Mouse (Mus musculus) G1E (cell line): ENCODE measurements at regions not wholly inside any gene's neighbourhood (a gene's known extent, or its start where the extent isn't known, plus 50 kb on each side); places are given as distances from the start of the nearest gene placed in this dataset.
A peak's percentile ranks its signal among the peaks of the same experiment; 100 is the strongest.

Experiments used
- ATAC-seq: 2 replicates; pipeline ENCODE4 v1.8.0; 2016; ENCODE audit warnings: mild to moderate bottlenecking; ENCODE audit not compliant: insufficient number of reproducible peaks, poor library complexity, low FRiP score, severe bottlenecking; ENCODE audit errors: extremely low read depth
- DNase-seq: peaks from one replicate; pipeline ENCODE4 v3.0.0; 2012; ENCODE audit warnings: low spot score
- H3K27me3 ChIP-seq: 2 replicates; pipeline ENCODE4 v1.6.1; 2012; ENCODE audit warnings: mild to moderate bottlenecking, low read length, inconsistent platforms; ENCODE audit not compliant: insufficient read depth
- H3K36me3 ChIP-seq: replicated peaks from 2 replicates; pipeline ENCODE3; 2012; ENCODE audit warnings: mild to moderate bottlenecking, inconsistent platforms
- H3K4me1 ChIP-seq: 2 replicates; pipeline ENCODE4 v1.6.1; 2012; ENCODE audit warnings: low read depth, low read length, inconsistent platforms, mixed read lengths; ENCODE audit not compliant: insufficient read depth
- H3K4me3 ChIP-seq: 2 replicates; pipeline ENCODE4 v1.5.1; 2012; ENCODE audit warnings: low read depth, mild to moderate bottlenecking, inconsistent platforms, low read length, moderate library complexity, mixed read lengths
- H3K9me3 ChIP-seq: replicated peaks from 2 replicates; pipeline ENCODE4 v1.6.1; 2012; ENCODE audit warnings: inconsistent platforms
- CTCF ChIP-seq: IDR thresholded peaks from 2 replicates; pipeline ENCODE4 v1.5.1; 2012; ENCODE audit warnings: low read depth, low read length, inconsistent platforms, mixed read lengths
- GATA1 ChIP-seq: IDR thresholded peaks from 2 replicates; pipeline ENCODE4 v1.6.1; 2012; ENCODE audit warnings: borderline replicate concordance, low read length, inconsistent platforms, mixed read lengths
- GATA2 ChIP-seq: IDR thresholded peaks from 2 replicates; pipeline ENCODE4 v1.6.1; 2012; ENCODE audit warnings: low read depth, low read length, inconsistent platforms, borderline replicate concordance
- POLR2AphosphoS5 ChIP-seq: IDR thresholded peaks from 2 replicates; pipeline ENCODE4 v1.6.1; 2012; ENCODE audit warnings: low read depth, low read length, inconsistent platforms; ENCODE audit not compliant: insufficient replicate concordance
- TAL1 ChIP-seq: conservative IDR thresholded peaks from 2 replicates; pipeline ENCODE4 v1.6.1; 2012; ENCODE audit warnings: low read depth, low read length, inconsistent platforms, mixed read lengths

DNA sequence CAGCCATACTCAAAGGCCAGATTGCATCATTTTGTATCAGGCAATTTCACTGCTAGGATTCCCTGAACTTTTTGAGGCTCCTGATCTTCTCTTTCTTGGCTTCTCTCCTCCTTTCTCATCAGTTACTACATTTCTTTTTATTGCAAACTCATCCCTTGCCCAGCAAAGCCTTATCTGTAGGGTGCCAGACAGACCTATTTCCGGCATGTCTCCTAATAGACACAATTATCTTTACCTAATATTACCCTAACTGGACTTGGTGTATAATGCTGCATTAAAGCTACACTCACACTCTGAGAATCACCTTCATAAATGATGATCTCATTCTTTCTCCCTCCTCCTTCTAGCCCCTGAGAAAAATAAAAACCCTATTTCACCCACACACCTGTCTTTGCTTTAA, 396.3 kb upstream of the Nrg3 start:
- DNase-seq, result no peak
- Histone ChIP-seq H3K27me3 (no peaks in the 10 kb centered on the region), H3K4me1 (no peaks in the 10 kb centered on the region), H3K9me3 (no peaks in the 10 kb centered on the region), H3K4me3 (no peak overlapping the region), H3K36me3 (no peaks in the 10 kb centered on the region)
- peak; percentile 91 for ATAC-seq
- no peak for TF ChIP-seq CTCF
- TF ChIP-seq GATA2, result no peak
- TF ChIP-seq GATA1, result no peak
- no peak for TF ChIP-seq POLR2AphosphoS5
- no peak for TF ChIP-seq TAL1

- no peak for DNase-seq
- H3K9me3 ChIP-seq, result no peaks in the 10 kb centered on the region
- H3K36me3 ChIP-seq, result no peaks in the 10 kb centered on the region
- H3K4me3 ChIP-seq, result no peak overlapping the region
- ATAC-seq, result no peak
- no peak for TF ChIP-seq CTCF
- TF ChIP-seq GATA1, result no peak
- TF ChIP-seq POLR2AphosphoS5, result no peak
- no peak for TF ChIP-seq GATA2
- no peak for TF ChIP-seq TAL1
- H3K27me3 ChIP-seq, result no peaks in the 10 kb centered on the region
- H3K4me1 ChIP-seq, result no peaks in the 10 kb centered on the region
These were observed 394.3 kb upstream of the Nrg3 start for GRCm38 (mm10) chr14:39867163-39867562.

- no peaks in the 10 kb centered on the region for H3K36me3 ChIP-seq
- no peaks in the 10 kb centered on the region for H3K9me3 ChIP-seq
- TF ChIP-seq GATA2 (no peak), POLR2AphosphoS5 (no peak), TAL1 (no peak), GATA1 (no peak), CTCF (no peak)
- no peak for ATAC-seq
- no peaks in the 10 kb centered on the region for H3K27me3 ChIP-seq
- H3K4me1 ChIP-seq, result no peaks in the 10 kb centered on the region
- H3K4me3 ChIP-seq, result no peak overlapping the region
- DNase-seq, result no peak
These were observed 387.3 kb upstream of the Nrg3 start for GRCm38 (mm10) chr14:39860141-39860540.

DNA sequence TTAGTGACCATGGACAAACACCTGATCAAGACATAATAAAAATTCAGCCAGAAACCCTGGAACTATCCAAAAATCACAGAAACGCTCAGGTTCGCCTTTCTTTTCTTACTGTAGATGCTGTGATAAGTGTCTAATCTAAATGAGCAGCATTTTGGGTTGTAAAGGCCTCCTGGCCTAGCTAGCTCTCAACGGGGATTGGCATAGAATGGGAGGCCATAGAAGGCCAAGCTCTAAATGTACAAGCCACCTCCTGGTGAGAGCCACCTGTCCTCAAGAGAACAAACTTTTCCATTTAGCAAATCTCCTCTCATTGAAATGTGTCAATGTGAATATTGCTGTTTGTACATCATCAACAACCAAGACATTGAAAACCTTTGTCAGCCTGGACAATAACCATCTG, 386.4 kb upstream of the Nrg3 start:
- no peak for DNase-seq
- H3K27me3 ChIP-seq, result no peaks in the 10 kb centered on the region
- H3K4me3 ChIP-seq, result no peak overlapping the region
- TF ChIP-seq GATA2, result no peak
- no peak for TF ChIP-seq CTCF
- no peaks in the 10 kb centered on the region for H3K36me3 ChIP-seq
- H3K9me3 ChIP-seq, result no peaks in the 10 kb centered on the region
- H3K4me1 ChIP-seq, result no peaks in the 10 kb centered on the region
- ATAC-seq, result no peak

- Histone ChIP-seq H3K36me3 (no peaks in the 10 kb centered on the region), H3K9me3 (no peaks in the 10 kb centered on the region), H3K4me3 (no peak overlapping the region), H3K27me3 (no peaks in the 10 kb centered on the region), H3K4me1 (no peaks in the 10 kb centered on the region)
- no peak for TF ChIP-seq POLR2AphosphoS5
- TF ChIP-seq CTCF, result no peak
- no peak for TF ChIP-seq GATA1
- TF ChIP-seq TAL1, result no peak
- no peak for DNase-seq
- ATAC-seq, result no peak
These were observed 380.1 kb upstream of the Nrg3 start for GRCm38 (mm10) chr14:39853001-39853400.

- no peaks in the 10 kb centered on the region for H3K4me1 ChIP-seq
- no peaks in the 10 kb centered on the region for H3K36me3 ChIP-seq
- H3K9me3 ChIP-seq, result no peaks in the 10 kb centered on the region
- ATAC-seq (no peak), DNase-seq (no peak)
- H3K27me3 ChIP-seq, result no peaks in the 10 kb centered on the region
- no peak for TF ChIP-seq GATA2
- no peak for TF ChIP-seq TAL1
- TF ChIP-seq GATA1, result no peak
- no peak for TF ChIP-seq POLR2AphosphoS5
- TF ChIP-seq CTCF, result no peak
- no peak overlapping the region for H3K4me3 ChIP-seq
These were observed 379.6 kb upstream of the Nrg3 start for GRCm38 (mm10) chr14:39852526-39852925.
